Mouse (Mus musculus): Measurements from ENCODE around the gene Bcl11a.

- TF ChIP-seq CTCF (IDR thresholded peaks at IDR 0.05; ENCODE audit: low read depth) (no peak), EP300 (IDR thresholded peaks at IDR 0.05; ENCODE audit: low read depth) (no peak)
Measured at GRCm38 (mm10) chr11:24084590-24084989, 6.7 kb downstream of the Bcl11a start.

All from liver, postnatal 0 days (tissue).